Comparison of ENCODE assay signal across 15 mouse cellular contexts in genomic region chr12:119330644-119331043, GRCm38 (mm10). TPM values are rescaled to one million over a fixed set of nuclear protein-coding genes. Genes with fewer than 3 reads are reported as not detected.
"Had no signal": no experiment of that assay in that cellular context is flagged by ENCODE, and none has a peak within 500 bp of the region (broad histone marks: within the 10 kb centered on the region; RNA-seq: fewer than 3 reads in every experiment).

No protein-coding gene starts in this region.

- H3K9ac ChIP-seq: kidney, embryonic 15.5 days; liver, embryonic 13.5 days; liver, postnatal 0 days; midbrain, embryonic 13.5 days; neural tube, embryonic 15.5 days had no signal

- H3K27me3 ChIP-seq: kidney, embryonic 15.5 days; liver, embryonic 13.5 days; neural tube, embryonic 15.5 days had no signal

- DNase-seq: kidney, adult 2 months; kidney, postnatal 14 days; left cerebral cortex, postnatal 4 days; liver; liver, embryonic 13.5 days; liver, postnatal 0 days; lung, postnatal 36 days; right cerebral cortex, adult 18-20 months; thymus, adult 2 months; thymus, postnatal 25 days had no signal

- H3K4me1 ChIP-seq: kidney, embryonic 15.5 days; liver, embryonic 13.5 days; neural tube, embryonic 15.5 days had no signal

- H3K4me2 ChIP-seq: kidney, embryonic 15.5 days; liver, embryonic 13.5 days; midbrain, embryonic 13.5 days; neural tube, embryonic 15.5 days had no signal

- H3K27ac ChIP-seq: kidney, embryonic 15.5 days; liver, embryonic 13.5 days; midbrain, embryonic 13.5 days; neural tube, embryonic 15.5 days had no signal

- H3K4me3 ChIP-seq: kidney, embryonic 15.5 days; liver, embryonic 13.5 days; midbrain, embryonic 13.5 days; myocyte; neural tube, embryonic 15.5 days had no signal

- H3K36me3 ChIP-seq: kidney, embryonic 15.5 days; liver, embryonic 13.5 days; midbrain, embryonic 13.5 days; neural tube, embryonic 15.5 days had no signal

- H3K9me3 ChIP-seq: kidney, embryonic 15.5 days; liver, embryonic 13.5 days; midbrain, embryonic 13.5 days; neural tube, embryonic 15.5 days had no signal

- ATAC-seq: intestine, embryonic 16.5 days; liver, postnatal 0 days; midbrain, embryonic 13.5 days had no signal

RNA-seq across cellular contexts. Expression of gene Macc1, which starts 16.6 kb away (rescaled TPM):
- polyA plus RNA-seq: liver, embryonic 13.5 days had no signal
